Mouse (Mus musculus): ENCODE data around the gene Gls. TPM values are rescaled to one million over a fixed set of nuclear protein-coding genes. Genes with fewer than 3 reads are reported as not detected.

Gls gene
- polyA plus RNA-seq, 1 experiment from 2014 or later, result 39.5 TPM

DNA sequence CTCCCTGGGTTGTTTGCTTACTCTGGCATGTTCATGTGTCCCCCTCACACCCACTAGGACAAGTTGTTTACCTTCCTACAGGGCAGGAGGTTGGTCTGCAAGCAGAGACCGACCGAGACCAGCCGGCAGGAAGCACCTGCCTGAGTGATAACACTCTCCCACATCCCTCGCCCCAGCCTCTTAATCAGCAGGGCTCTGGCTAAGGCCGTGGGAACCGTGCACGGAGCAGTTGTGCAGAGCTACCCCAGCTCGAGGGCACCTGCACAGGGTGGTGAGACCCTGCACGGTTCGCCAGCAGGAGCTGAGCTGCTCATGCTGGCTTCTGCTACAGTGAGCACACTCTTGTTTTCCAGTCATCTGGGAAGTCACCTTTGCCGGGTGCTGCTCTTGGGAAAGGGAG lies 82.4 kb downstream of the Gls start:
- Histone ChIP-seq H3K9ac (no peak overlapping the region), H3K9me3 (no peaks in the 10 kb centered on the region), H3K27ac (no peak overlapping the region), H3K27me3 (replicated peaks) (no peaks in the 10 kb centered on the region), H3K36me3 (no peaks in the 10 kb centered on the region), H3K4me1 (replicated peaks) (peaks cover 12% of the 10 kb centered on the region), H3K4me2 (replicated peaks) (no peak overlapping the region), H3K4me3 (replicated peaks) (no peak overlapping the region)
- 32% methylated on average over 11 of the region's 11 CpGs for WGBS
- ATAC-seq, result peak; percentile 59; the same call in 1 of the 2 replicates

DNA sequence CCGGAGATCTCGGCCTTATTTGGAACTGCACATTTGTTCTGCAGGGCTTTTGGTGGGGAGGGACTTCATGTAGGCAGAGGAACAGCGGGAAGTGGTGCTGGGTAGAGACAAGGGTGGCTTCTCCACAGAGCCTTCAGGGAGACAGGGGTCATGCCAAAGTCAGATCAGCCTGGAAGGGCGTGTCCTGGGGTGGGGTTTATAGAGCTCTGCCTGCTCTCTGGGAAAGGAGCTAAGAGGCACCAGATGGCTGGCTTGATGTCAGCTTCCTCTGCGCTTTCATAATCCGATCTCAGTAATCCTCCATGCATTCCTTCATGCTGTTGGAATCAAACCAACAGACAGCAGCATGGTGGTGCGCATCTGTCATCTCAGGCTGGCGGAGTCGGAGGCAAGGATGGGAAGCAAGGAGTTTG lies 83.1 kb downstream of the Gls start:
- 37% methylated on average over 9 of the region's 9 CpGs for WGBS
- Histone ChIP-seq H3K4me2 (replicated peaks) (no peak overlapping the region), H3K27me3 (replicated peaks) (no peaks in the 10 kb centered on the region), H3K9ac (no peak overlapping the region), H3K9me3 (no peaks in the 10 kb centered on the region), H3K4me1 (replicated peaks) (peaks cover 12% of the 10 kb centered on the region), H3K36me3 (no peaks in the 10 kb centered on the region), H3K27ac (no peak overlapping the region), H3K4me3 (replicated peaks) (no peak overlapping the region)
- peak; percentile 80 for ATAC-seq

DNA sequence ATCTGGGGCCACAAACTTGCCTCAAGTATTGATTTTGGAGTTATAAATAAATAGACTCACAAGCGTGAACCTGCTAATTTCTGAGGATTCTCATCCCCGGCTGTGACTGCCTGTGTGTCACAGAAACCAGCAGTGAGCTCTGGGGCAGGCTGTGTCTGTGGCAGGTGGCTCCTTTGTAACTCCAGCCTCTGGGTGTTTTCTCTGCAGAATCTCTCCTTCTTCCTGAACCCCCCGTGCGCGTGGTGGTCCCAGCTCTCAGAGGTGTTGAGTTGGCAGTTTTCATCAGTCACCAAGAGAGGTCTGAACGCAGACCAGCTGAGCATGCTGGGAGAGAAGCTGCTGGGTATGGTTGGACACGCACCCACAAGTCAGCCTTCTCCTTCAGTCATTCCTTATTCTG lies 84.3 kb downstream of the Gls start:
- Histone ChIP-seq H3K9me3 (no peaks in the 10 kb centered on the region), H3K9ac (no peak overlapping the region), H3K4me3 (replicated peaks) (no peak overlapping the region), H3K27me3 (replicated peaks) (no peaks in the 10 kb centered on the region), H3K36me3 (no peaks in the 10 kb centered on the region), H3K4me1 (replicated peaks) (peaks cover 12% of the 10 kb centered on the region), H3K4me2 (replicated peaks) (no peak overlapping the region), H3K27ac (no peak overlapping the region)
- ATAC-seq, result no peak
- WGBS, result 77% methylated on average over 7 of the region's 7 CpGs

DNA sequence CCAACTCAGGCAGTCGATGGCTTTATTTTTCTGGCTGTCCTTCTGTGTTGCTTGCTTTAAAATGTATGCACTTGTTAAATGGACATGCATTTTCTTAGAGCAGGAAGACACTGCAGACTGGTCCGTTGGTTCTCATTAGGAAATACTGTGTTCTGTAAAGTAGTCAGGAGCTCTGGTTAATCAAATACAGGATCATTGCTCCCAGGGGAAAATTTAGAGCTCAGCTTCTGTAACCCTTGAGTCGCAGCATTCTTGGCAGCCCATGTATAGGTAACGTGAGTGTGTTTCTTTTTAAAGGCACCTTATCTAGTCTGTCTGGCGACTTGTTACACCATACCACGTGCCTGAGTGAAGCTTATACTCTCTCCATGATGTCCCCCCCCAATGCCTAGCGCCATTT lies 84.9 kb downstream of the Gls start:
- no peaks in the 10 kb centered on the region for H3K9me3 ChIP-seq
- no peak overlapping the region for H3K9ac ChIP-seq
- H3K4me1 ChIP-seq (replicated peaks), result peaks cover 12% of the 10 kb centered on the region
- no peak overlapping the region for H3K27ac ChIP-seq
- no peak for ATAC-seq
- no peak overlapping the region for H3K4me3 ChIP-seq (replicated peaks)
- WGBS, result 73% methylated on average over 7 of the region's 7 CpGs
- no peaks in the 10 kb centered on the region for H3K36me3 ChIP-seq
- H3K4me2 ChIP-seq (replicated peaks), result no peak overlapping the region
- H3K27me3 ChIP-seq (replicated peaks), result no peaks in the 10 kb centered on the region

DNA sequence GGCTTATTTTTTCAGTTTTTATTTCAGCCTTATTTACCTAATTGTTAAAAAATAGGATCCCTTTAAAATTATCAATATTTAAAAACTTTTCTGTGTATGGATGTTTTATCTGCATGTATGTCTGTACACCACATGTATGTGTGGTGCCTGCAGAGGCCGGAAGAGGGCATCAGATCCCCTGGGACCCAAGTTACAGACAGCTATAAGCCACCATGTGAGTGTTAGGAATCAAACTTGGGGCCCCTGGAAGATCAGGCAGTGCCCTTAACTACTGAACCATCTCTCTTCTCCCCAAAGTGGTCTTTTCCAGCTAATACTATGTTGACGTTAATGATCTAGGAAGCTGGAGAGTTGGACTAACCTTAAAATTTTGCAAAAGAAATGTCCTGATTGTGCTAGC lies 85.6 kb downstream of the Gls start:
- no peak overlapping the region for H3K4me3 ChIP-seq (replicated peaks)
- no peaks in the 10 kb centered on the region for H3K9me3 ChIP-seq
- no peaks in the 10 kb centered on the region for H3K27me3 ChIP-seq (replicated peaks)
- no peak overlapping the region for H3K9ac ChIP-seq
- 90% methylated on average over 2 of the region's 2 CpGs for WGBS
- H3K4me2 ChIP-seq (replicated peaks), result no peak overlapping the region
- H3K4me1 ChIP-seq (replicated peaks), result peaks cover 12% of the 10 kb centered on the region
- H3K36me3 ChIP-seq, result no peaks in the 10 kb centered on the region
- no peak overlapping the region for H3K27ac ChIP-seq
- ATAC-seq, result no peak

DNA sequence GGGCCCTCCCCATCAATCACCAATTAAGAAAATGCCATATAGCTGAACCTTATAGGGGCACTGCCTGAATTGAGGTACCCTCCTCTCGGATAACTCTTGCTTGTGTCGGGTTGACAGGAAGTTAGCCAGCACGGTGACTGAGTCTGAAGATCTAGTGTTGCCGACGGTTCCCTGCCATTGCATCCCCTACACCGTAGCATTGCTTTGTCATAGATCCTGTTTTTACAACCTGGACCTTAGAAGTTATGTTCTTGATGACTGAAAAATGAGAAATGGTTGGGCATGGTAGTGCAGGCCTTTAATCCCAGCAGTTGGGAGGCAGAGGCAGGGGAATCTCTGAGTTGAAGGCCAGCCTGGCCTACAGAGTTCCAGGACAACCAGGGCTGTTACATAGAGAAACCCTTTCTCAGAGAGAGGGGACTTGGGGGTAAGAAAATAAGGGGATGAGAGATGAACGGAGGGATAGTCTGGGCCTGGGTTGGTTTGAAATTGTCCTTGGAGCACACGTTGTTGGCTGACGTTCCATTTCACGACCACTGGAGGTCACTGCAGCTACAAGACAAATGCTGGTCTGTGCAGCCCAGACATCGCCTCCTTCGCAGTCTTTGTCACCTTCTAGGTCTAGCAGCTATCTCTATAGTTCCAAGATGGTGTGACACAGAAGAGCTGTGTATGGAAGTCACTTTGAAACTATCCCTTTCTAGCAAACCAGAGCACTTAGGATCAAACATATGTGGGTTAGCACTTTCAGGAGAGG lies 86.6 kb downstream of the Gls start:
- 56% methylated on average over 12 of the region's 12 CpGs for WGBS
- Histone ChIP-seq H3K27me3 (replicated peaks) (no peaks in the 10 kb centered on the region), H3K9me3 (no peaks in the 10 kb centered on the region), H3K4me3 (replicated peaks) (no peak overlapping the region), H3K4me2 (replicated peaks) (no peak overlapping the region), H3K27ac (no peak overlapping the region), H3K4me1 (replicated peaks) (peaks cover 12% of the 10 kb centered on the region), H3K9ac (no peak overlapping the region), H3K36me3 (no peaks in the 10 kb centered on the region)
- ATAC-seq, result peak; percentile 60

DNA sequence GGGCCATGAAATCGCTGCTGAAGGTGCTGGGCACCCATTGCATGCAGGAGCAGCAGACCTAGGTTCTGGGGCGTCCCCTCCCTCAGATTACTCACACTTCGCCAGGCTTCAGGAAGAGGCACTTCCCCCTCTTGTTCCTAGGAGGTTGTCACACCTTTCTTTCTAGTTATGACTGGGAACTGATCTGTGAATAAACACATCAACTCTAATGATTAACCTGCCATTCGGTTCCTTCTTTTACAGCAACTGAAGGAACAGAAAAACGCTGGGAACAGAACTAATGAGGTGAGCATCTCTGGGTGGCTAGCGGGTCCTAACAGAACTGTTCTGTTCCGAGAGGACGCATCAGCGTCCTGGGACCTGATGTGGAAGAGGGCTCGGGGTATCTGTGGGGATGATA lies 88.1 kb downstream of the Gls start:
- Histone ChIP-seq H3K9ac (no peak overlapping the region), H3K4me3 (replicated peaks) (no peak overlapping the region), H3K4me2 (replicated peaks) (no peak overlapping the region), H3K27ac (no peak overlapping the region), H3K27me3 (replicated peaks) (no peaks in the 10 kb centered on the region), H3K4me1 (replicated peaks) (peaks cover 2% of the 10 kb centered on the region; the same call in 1 of the 2 replicates), H3K36me3 (no peaks in the 10 kb centered on the region), H3K9me3 (no peaks in the 10 kb centered on the region)
- 0 out of 2 replicates have a peak, but pooled peaks have one; percentile 19 for ATAC-seq
- WGBS, result 70% methylated on average over 10 of the region's 10 CpGs

DNA sequence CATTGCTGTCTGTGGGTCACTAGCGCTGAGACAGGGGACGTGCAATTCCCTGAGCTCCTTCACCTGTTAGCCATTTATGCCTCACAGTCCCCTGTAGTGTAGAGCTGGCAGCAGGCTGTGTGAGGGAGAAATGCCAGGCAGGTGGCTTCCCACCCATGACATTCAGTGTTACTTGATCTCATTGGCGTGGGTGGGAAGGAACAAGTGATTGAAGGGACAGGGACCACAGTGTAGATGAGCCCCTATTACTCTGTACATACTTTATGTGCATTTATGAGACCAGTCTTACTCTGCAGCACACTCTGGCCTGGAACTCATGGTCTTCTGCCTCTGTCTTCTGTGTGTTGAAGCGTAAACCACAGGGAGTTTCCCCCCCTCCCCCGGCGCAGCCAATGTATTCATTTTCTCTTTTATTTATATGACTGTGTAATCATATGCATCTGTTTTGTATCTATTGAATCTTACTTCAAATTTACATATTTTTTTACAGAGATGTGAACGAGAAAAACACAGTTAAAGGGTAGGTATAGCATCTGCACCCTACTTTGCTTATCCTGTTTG lies 89.4 kb downstream of the Gls start:
- H3K27ac ChIP-seq, result no peak overlapping the region
- no peak for ATAC-seq
- H3K4me1 ChIP-seq (replicated peaks), result no peaks in the 10 kb centered on the region
- 84% methylated on average over 7 of the region's 7 CpGs for WGBS
- H3K36me3 ChIP-seq, result no peaks in the 10 kb centered on the region
- no peaks in the 10 kb centered on the region for H3K27me3 ChIP-seq (replicated peaks)
- no peak overlapping the region for H3K4me2 ChIP-seq (replicated peaks)
- H3K9ac ChIP-seq, result no peak overlapping the region
- H3K9me3 ChIP-seq, result no peaks in the 10 kb centered on the region
- no peak overlapping the region for H3K4me3 ChIP-seq (replicated peaks)

DNA sequence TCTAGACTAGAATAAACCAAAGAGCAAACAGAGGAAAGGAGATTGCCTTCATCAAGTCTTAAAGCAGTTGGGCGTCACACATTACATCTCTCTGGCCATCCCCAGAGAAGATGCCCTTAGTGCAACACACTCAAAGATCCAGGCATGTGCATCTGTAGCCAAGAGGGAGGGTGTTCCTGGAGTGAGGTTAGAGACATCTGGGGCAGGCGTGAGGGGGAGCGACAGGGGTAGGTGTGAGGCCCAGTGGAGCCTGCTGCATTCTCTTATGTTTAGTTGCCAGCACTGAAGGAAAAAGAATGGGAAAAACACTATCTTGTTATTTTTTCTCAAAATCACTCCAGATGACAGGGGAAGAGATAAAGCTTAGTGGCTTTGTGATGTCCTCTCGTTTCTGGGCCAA lies 89.8 kb downstream of the Gls start:
- Histone ChIP-seq H3K36me3 (no peaks in the 10 kb centered on the region), H3K9ac (no peak overlapping the region), H3K9me3 (no peaks in the 10 kb centered on the region), H3K4me3 (replicated peaks) (no peak overlapping the region), H3K4me2 (replicated peaks) (no peak overlapping the region), H3K27me3 (replicated peaks) (no peaks in the 10 kb centered on the region), H3K4me1 (replicated peaks) (no peaks in the 10 kb centered on the region), H3K27ac (no peak overlapping the region)
- no peak for ATAC-seq
- WGBS, result 81% methylated on average over 4 of the region's 4 CpGs

DNA sequence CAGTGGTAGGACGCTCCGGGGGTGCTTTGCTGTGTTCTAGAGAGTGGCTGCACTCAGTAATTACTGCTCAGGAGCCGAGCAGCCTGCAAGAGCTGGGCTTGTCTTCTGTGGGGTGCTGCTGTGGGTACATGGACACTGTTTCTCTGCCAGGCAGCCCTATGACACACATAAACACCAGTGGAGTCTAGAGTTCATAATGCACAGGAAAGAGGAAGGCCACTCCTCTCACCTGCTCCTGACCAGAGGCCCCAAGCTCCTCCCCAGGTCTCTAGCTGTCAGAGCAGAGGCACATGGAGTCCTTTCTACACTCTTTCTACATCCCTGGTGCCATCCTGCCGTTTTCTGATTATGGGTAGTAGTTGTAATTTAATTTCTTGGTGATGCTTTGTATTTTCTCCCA lies 90.9 kb downstream of the Gls start:
- Histone ChIP-seq H3K4me3 (replicated peaks) (no peak overlapping the region), H3K4me1 (replicated peaks) (no peaks in the 10 kb centered on the region), H3K4me2 (replicated peaks) (no peak overlapping the region), H3K9me3 (no peaks in the 10 kb centered on the region), H3K27me3 (replicated peaks) (no peaks in the 10 kb centered on the region), H3K36me3 (0 out of 2 replicates have a peak, but pooled peaks cover 3% of the 10 kb centered on the region), H3K9ac (no peak overlapping the region), H3K27ac (no peak overlapping the region)
- no peak; the same call in 1 of the 2 replicates for ATAC-seq
- 64% methylated on average over 4 of the region's 4 CpGs for WGBS

DNA sequence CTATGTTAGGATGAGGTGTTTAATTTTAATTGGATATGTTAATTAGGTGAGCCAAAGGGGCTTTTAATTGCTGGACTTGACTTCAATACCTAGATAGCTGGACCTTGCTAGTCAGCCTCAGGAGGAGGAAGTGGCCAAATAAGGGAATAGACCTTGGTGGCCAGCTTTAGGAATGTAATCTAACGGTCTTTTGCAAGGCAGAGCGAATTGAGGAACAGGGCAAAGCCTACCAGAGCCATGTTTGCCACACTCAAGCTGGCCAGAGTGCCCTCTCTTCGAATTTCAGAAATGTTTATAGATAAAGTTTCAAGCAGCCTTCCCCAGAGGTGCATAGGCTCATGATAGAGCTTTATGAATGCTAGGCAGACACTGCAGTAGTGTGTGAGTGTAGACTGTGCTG lies 91.5 kb downstream of the Gls start:
- no peak overlapping the region for H3K27ac ChIP-seq
- H3K4me3 ChIP-seq (replicated peaks), result no peak overlapping the region
- WGBS, result 56% methylated on average over 3 of the region's 3 CpGs
- no peak overlapping the region for H3K4me2 ChIP-seq (replicated peaks)
- H3K9me3 ChIP-seq, result no peaks in the 10 kb centered on the region
- no peak overlapping the region for H3K9ac ChIP-seq
- ATAC-seq, result no peak
- H3K4me1 ChIP-seq (replicated peaks), result no peaks in the 10 kb centered on the region
- H3K36me3 ChIP-seq, result 0 out of 2 replicates have a peak, but pooled peaks cover 3% of the 10 kb centered on the region
- H3K27me3 ChIP-seq (replicated peaks), result no peaks in the 10 kb centered on the region

DNA sequence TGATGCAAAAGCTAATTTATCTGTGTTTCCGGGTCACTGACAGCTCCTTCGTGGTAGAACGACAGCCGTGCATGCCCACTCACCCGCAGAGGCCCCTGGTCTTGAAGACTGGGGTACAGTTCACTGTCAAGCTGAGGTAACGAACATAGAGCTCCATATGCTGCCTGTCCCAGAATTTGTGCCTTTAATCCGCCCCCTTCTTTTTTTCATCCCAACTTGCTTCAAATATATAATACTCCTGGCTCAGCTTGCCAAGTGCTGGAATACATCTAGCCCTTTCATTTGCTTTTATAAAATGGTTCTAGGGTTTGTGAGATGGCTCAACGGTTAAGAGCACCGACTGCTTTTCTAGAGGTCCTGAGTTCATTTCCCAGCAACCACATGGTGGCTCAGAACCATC lies 92.5 kb downstream of the Gls start:
- WGBS, result 88% methylated on average over 9 of the region's 9 CpGs
- Histone ChIP-seq H3K9ac (no peak overlapping the region), H3K4me1 (replicated peaks) (no peaks in the 10 kb centered on the region), H3K27me3 (replicated peaks) (no peaks in the 10 kb centered on the region), H3K9me3 (no peaks in the 10 kb centered on the region), H3K4me3 (replicated peaks) (no peak overlapping the region), H3K36me3 (0 out of 2 replicates have a peak, but pooled peaks cover 3% of the 10 kb centered on the region), H3K27ac (no peak overlapping the region), H3K4me2 (replicated peaks) (no peak overlapping the region)
- no peak for ATAC-seq

DNA sequence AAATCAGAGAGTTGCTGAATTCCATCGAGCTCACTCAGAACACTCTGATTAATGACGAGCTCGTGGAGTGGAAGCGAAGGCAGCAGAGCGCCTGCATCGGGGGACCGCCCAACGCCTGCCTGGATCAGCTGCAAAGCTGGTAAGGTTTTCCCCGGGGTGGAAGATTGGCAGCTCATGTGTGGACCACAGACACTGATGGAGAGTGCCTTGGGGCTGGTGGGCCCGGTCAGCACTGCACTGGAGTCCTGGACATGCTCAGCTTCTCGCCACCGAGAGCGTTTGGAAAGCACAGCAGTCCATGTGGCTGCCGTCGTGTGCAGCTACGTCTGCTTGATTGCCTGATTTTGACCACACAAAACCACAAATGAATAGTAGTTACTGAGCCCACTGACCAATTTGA lies 95.7 kb downstream of the Gls start:
- Histone ChIP-seq H3K4me3 (replicated peaks) (no peak overlapping the region), H3K9ac (no peak overlapping the region), H3K9me3 (no peaks in the 10 kb centered on the region), H3K4me1 (replicated peaks) (no peaks in the 10 kb centered on the region), H3K27me3 (replicated peaks) (no peaks in the 10 kb centered on the region), H3K4me2 (replicated peaks) (no peak overlapping the region), H3K36me3 (0 out of 2 replicates have a peak, but pooled peaks cover 3% of the 10 kb centered on the region), H3K27ac (no peak overlapping the region)
- no peak for ATAC-seq
- WGBS, result 76% methylated on average over 16 of the region's 16 CpGs
